Mouse (Mus musculus) limb, embryonic 13.5 days (tissue): ENCODE results near the gene Gm9972. TPM values are rescaled to one million over a fixed set of nuclear protein-coding genes. Genes with fewer than 3 reads are reported as not detected.

Experiments
- ATAC-seq: fragments of 200-750 bp; cut with Nextera tagmentation; 2 replicates; pipeline ENCODE4 v1.8.0; 2017; ENCODE audit warnings: low read depth, moderate number of reproducible peaks, moderate TSS enrichment; ENCODE audit not compliant: low FRiP score
- H3K27ac ChIP-seq: fragments of 300-500 bp; sonication (generic); 2 replicates; pipeline ENCODE4 v1.5.1; 2015; ENCODE audit warnings: inconsistent platforms, mild to moderate bottlenecking, moderate library complexity
- H3K27me3 ChIP-seq: fragments of 300-500 bp; sonication (generic); 2 replicates; pipeline ENCODE4 v1.6.1; 2015; ENCODE audit warnings: mild to moderate bottlenecking, inconsistent platforms
- H3K36me3 ChIP-seq: fragments of 300-500 bp; sonication (generic); 2 replicates; pipeline ENCODE4 v1.6.1; 2015; ENCODE audit warnings: inconsistent platforms, mild to moderate bottlenecking, moderate library complexity
- H3K4me1 ChIP-seq: fragments of 300-500 bp; sonication (generic); 2 replicates; pipeline ENCODE4 v1.6.1; 2015; ENCODE audit warnings: inconsistent platforms
- H3K4me2 ChIP-seq: fragments of 300-500 bp; sonication (generic); replicated peaks from 2 replicates; pipeline ENCODE4 v1.6.1; 2015; ENCODE audit warnings: inconsistent platforms, mild to moderate bottlenecking, moderate library complexity
- H3K4me3 ChIP-seq: fragments of 300-500 bp; sonication (generic); 2 replicates; pipeline ENCODE4 v1.5.1; 2015; ENCODE audit warnings: moderate library complexity, mild to moderate bottlenecking, inconsistent platforms
- H3K9ac ChIP-seq: fragments of 300-500 bp; sonication (generic); 2 replicates; pipeline ENCODE4 v1.6.1; 2015; ENCODE audit warnings: mild to moderate bottlenecking, inconsistent platforms
- H3K9me3 ChIP-seq: fragments of 300-500 bp; sonication (generic); 2 replicates; pipeline ENCODE4 v1.6.1; 2016; ENCODE audit warnings: inconsistent platforms
- WGBS: fragments of 180-500 bp; shearing (Covaris S2); methylation state at CpG from one replicate; pipeline ENCODE4 v1.1.7; 2015; 5-methylcytosine and 5-hydroxymethylcytosine counted together
- polyA plus RNA-seq: library from polyadenylated mRNA; unstranded; fragments of >200 nt; fragmentation: Nextera tagmentation; extraction: Ambion mirVana; gene quantifications from 2 replicates; pipeline ENCODE4 v1.2.1, GENCODE M21; 2015

Gene Gm9972
- polyA plus RNA-seq, 1 experiment from 2014 or later, result 0.13 TPM

GRCm38 (mm10) chr11:43086309-43087050, 50.9 kb downstream of the Gm9972 start:
- no peaks in the 10 kb centered on the region for H3K9me3 ChIP-seq
- 32% methylated on average over 8 of the region's 8 CpGs for whole genome bisulfite sequencing
- no peak overlapping the region for H3K9ac ChIP-seq
- ATAC-seq, result peak; percentile 83
- H3K27me3 ChIP-seq, result no peaks in the 10 kb centered on the region
- H3K4me3 ChIP-seq, result no peak overlapping the region
- peaks cover 14% of the 10 kb centered on the region for H3K4me1 ChIP-seq
- H3K4me2 ChIP-seq, result no peak overlapping the region
- no peak overlapping the region for H3K27ac ChIP-seq
- H3K36me3 ChIP-seq, result no peaks in the 10 kb centered on the region

Other genes with a start within 250 kb of the Gm9972 start
- gene Atp10b, start 114.1 kb downstream of the Gm9972 start, polyA plus RNA-seq, result 0.59 and 0.60 TPM in 2 replicates